Mouse (Mus musculus) midbrain, embryonic 12.5 days (tissue): ENCODE measurements around the gene Slc17a1. TPM values are rescaled to one million over a fixed set of nuclear protein-coding genes. Genes with fewer than 3 reads are reported as not detected.

Source experiments
- ATAC-seq: fragments of 200-750 bp; cut with Nextera tagmentation; 2 replicates; pipeline ENCODE4 v1.8.0; 2017; ENCODE audit warnings: low read depth, moderate TSS enrichment, moderate library complexity; ENCODE audit not compliant: low FRiP score
- H3K27ac ChIP-seq: fragments of 300-500 bp; sonication (generic); replicated peaks from 2 replicates; pipeline ENCODE4 v1.5.1; 2016; ENCODE audit warnings: mild to moderate bottlenecking
- H3K27me3 ChIP-seq: fragments of 300-500 bp; sonication (generic); 2 replicates; pipeline ENCODE4 v1.6.1; 2016; ENCODE audit warnings: mild to moderate bottlenecking
- H3K36me3 ChIP-seq: fragments of 300-500 bp; sonication (generic); 2 replicates; pipeline ENCODE4 v1.6.1; 2016
- H3K4me1 ChIP-seq: fragments of 300-500 bp; sonication (generic); 2 replicates; pipeline ENCODE4 v1.6.1; 2016
- H3K4me2 ChIP-seq: fragments of 300-500 bp; sonication (generic); replicated peaks from 2 replicates; pipeline ENCODE4 v1.6.1; 2016; ENCODE audit warnings: mild to moderate bottlenecking, moderate library complexity
- H3K4me3 ChIP-seq: fragments of 300-500 bp; sonication (generic); 2 replicates; pipeline ENCODE4 v1.5.1; 2016; ENCODE audit warnings: mild to moderate bottlenecking
- H3K9ac ChIP-seq: fragments of 300-500 bp; sonication (generic); replicated peaks from 2 replicates; pipeline ENCODE4 v1.6.1; 2016; ENCODE audit warnings: mild to moderate bottlenecking, moderate library complexity
- H3K9me3 ChIP-seq: fragments of 300-500 bp; sonication (generic); 2 replicates; pipeline ENCODE4 v1.6.1; 2016; ENCODE audit warnings: mild to moderate bottlenecking
- WGBS: fragments of 180-500 bp; shearing (Covaris S2); methylation state at CpG from one replicate; pipeline ENCODE4 v1.1.7; 2016; 5-methylcytosine and 5-hydroxymethylcytosine counted together
- microRNA-seq: library from miRNA; unstranded; fragments of <30 nt; microRNA quantifications from one replicate; pipeline ENCODE4, GENCODE M21; 2017
- polyA plus RNA-seq: library from polyadenylated mRNA; unstranded; fragments of >200 nt; fragmentation: Nextera tagmentation; extraction: Ambion mirVana; gene quantifications from 2 replicates; pipeline ENCODE4 v1.2.1, GENCODE M21; 2016

Slc17a1 gene
- polyA plus RNA-seq, 1 experiment from 2014 or later, result not detected

DNA sequence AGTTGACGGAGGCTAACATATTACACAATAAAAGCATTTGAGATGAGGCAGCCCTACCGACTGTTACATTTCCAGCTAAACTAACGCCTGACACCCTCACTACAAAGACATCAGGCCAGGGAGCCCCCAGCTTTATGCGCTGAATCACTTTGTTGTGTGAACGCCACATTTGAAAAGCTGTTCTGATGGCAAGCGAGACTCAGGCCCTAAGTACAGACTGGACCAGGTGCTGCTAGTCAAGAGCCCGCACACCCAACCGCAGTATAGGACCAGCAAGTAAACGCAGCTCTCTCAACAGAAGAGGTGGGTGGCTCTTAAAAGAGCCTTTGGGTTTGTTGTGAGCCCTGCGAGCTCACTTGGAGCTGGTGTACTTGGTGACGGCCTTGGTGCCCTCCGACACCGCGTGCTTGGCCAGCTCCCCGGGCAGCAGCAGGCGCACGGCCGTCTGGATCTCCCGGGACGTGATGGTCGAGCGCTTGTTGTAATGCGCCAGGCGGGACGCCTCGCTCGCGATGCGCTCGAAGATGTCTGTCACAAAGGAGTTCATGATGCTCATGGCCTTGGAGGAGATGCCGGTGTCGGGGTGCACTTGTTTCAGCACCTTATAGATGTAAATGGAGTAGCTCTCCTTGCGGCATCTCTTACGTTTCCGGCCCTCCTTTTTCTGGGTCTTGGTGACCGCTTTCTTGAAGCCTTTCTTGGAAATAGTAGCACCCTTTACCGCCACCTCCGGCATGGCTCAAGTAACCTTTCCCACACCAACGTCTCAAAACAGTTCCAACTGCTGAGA is 66.1 kb downstream of the Slc17a1 start, which contains the start of gene Hist1h2ba:
Gene Hist1h2ba (minus strand): TSS at position 736 of the 790 bp plus-strand sequence.
- Histone ChIP-seq H3K9ac (no peak within 1 kb of the TSS), H3K4me3 (no peak within 1 kb of the TSS), H3K4me1 (no peaks in the 10 kb centered on the region), H3K4me2 (no peak within 1 kb of the TSS), H3K36me3 (no peaks in the 10 kb centered on the region), H3K9me3 (0 out of 2 replicates have a peak, but pooled peaks cover 3% of the 10 kb centered on the region), H3K27me3 (no peaks in the 10 kb centered on the region), H3K27ac (no peak within 1 kb of the TSS)
- 91% methylated on average over 39 of the region's 39 CpGs for WGBS
- ATAC-seq, result no peak

DNA sequence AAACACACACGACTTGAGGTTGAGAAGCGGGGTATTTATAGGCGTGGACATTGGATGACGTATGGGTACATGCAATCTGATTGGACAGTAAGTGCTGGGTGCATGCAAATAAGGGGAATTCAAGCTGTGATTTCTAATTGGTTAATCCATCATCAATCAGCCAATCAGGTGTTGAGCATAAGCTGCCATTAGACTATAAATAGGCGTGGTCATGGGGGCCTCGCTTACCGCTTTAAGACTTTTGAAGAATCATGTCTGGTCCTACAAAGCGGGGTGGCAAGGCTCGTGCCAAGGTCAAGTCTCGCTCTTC is 66.6 kb downstream of the Slc17a1 start, which contains the start of gene Hist1h2aa:
Gene Hist1h2aa (plus strand): TSS at position 252 of the 310 bp plus-strand sequence.
- Histone ChIP-seq H3K36me3 (no peaks in the 10 kb centered on the region), H3K9ac (no peak within 1 kb of the TSS), H3K27me3 (no peaks in the 10 kb centered on the region), H3K4me2 (no peak within 1 kb of the TSS), H3K27ac (no peak within 1 kb of the TSS), H3K9me3 (0 out of 2 replicates have a peak, but pooled peaks cover 3% of the 10 kb centered on the region), H3K4me1 (no peaks in the 10 kb centered on the region), H3K4me3 (no peak within 1 kb of the TSS)
- 90% methylated on average over 10 of the region's 10 CpGs for WGBS
- ATAC-seq, result no peak

DNA sequence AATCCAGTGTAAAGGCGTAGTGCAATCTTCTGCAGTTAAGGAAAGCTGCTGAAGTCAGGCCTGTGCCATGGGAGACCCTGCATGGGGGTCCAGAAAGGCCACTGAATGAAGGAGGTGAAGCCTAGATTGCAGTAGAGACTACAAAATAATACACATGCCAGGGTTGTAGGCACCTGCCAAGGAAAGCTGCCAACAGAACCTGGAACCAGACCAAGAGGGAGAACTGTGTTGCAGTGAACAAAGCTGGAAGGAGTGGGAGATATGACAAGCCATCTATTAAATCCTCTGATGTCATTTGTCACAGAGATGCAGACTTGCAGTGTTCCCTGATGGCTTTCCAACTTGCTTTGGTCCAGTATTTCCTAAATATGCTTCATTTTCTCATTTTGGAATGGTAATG is 71.1 kb downstream of the Slc17a1 start:
- WGBS, result 74% methylated on average over 1 of the region's 1 CpGs

DNA sequence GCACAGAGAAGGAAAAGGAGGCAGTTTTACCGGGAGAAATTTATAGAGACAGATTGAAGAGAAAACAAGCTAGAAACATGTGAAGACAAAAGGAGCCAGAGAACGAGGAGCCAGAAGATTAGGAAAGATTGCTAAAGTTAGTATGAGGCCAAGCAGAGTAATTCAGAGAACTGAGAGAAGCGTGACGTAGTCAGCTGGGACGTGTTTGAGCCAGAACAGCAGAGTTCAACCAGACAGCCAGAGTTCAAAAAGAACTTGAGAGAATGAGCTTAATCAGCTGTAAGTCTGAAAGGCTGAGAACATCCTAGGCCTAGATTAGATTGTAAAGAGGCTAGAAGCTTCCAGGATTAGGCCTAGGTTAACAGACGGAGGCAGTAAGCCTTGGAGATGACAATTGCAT is 72.7 kb downstream of the Slc17a1 start:
- Histone ChIP-seq H3K9me3 (no peaks in the 10 kb centered on the region), H3K27me3 (peaks cover 4% of the 10 kb centered on the region), H3K4me1 (no peaks in the 10 kb centered on the region), H3K9ac (no peak overlapping the region), H3K36me3 (no peaks in the 10 kb centered on the region), H3K27ac (no peak overlapping the region), H3K4me3 (no peak overlapping the region), H3K4me2 (no peak overlapping the region)
- no peak for ATAC-seq
- WGBS, result 43% methylated on average over 6 of the region's 6 CpGs

More for the DNA sequence above, 71.1 kb downstream of the Slc17a1 start:
- no peak for ATAC-seq
- Histone ChIP-seq H3K27me3 (peaks cover 1% of the 10 kb centered on the region), H3K4me1 (no peaks in the 10 kb centered on the region), H3K9me3 (0 out of 2 replicates have a peak, but pooled peaks cover 3% of the 10 kb centered on the region), H3K4me2 (no peak overlapping the region), H3K36me3 (no peaks in the 10 kb centered on the region), H3K4me3 (no peak overlapping the region), H3K27ac (no peak overlapping the region), H3K9ac (no peak overlapping the region)

DNA sequence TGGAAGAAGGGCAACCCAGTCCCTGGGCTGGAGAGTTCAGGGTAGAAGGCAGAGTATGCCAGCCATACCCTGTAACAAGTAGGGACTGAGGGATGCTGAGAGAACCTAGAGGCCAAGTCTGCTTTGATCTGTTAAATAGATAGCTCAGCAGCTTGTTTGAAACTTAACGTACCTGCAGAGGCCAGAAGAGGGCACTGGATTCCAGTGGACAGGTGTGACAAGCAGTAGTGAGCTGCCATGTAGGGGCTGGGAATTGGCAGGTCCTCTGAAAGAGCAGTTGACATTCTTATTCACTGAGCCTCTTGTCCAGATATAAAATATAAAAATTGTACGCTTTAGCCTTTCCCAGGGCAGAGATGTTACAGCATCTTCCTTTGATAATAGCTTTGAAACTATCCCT is 75.3 kb downstream of the Slc17a1 start:
- H3K4me2 ChIP-seq, result no peak overlapping the region
- ATAC-seq, result no peak
- 51% methylated on average over 2 of the region's 2 CpGs for WGBS
- H3K36me3 ChIP-seq, result no peaks in the 10 kb centered on the region
- no peak overlapping the region for H3K4me3 ChIP-seq
- no peaks in the 10 kb centered on the region for H3K9me3 ChIP-seq
- peaks cover 15% of the 10 kb centered on the region for H3K27me3 ChIP-seq
- H3K9ac ChIP-seq, result no peak overlapping the region
- H3K4me1 ChIP-seq, result 0 out of 2 replicates have a peak, but pooled peaks cover 3% of the 10 kb centered on the region
- H3K27ac ChIP-seq, result no peak overlapping the region

Small RNAs within 50 kb of the gene (microRNA-seq; reads per million reads assigned to microRNA genes)
- not detected for gene Gm44344

Other genes with a start within 250 kb of the Slc17a1 start
- gene Hist1h2be, start 246.6 kb upstream of the Slc17a1 start, polyA plus RNA-seq, result 2.5 and 2.9 TPM in 2 replicates
- gene Hist1h1e, start 245.2 kb upstream of the Slc17a1 start, polyA plus RNA-seq, result 24.2 and 27.0 TPM in 2 replicates
- gene Hist1h2ac, start 183.8 kb upstream of the Slc17a1 start, polyA plus RNA-seq, result 1.1 TPM in 2 replicates
- gene Hist1h2bc, start 183.6 kb upstream of the Slc17a1 start, polyA plus RNA-seq, result 28.7 and 29.9 TPM in 2 replicates
- not detected in 2 replicates for gene Hist1h1t, start 171.9 kb upstream of the Slc17a1 start, polyA plus RNA-seq
- gene Hist1h4c, start 169.3 kb upstream of the Slc17a1 start, polyA plus RNA-seq, result 5.8 and 6.8 TPM in 2 replicates
- gene Hfe, start 156.9 kb upstream of the Slc17a1 start, polyA plus RNA-seq, result 3.1 and 3.3 TPM in 2 replicates
- 13.6 and 14.0 TPM in 2 replicates for gene Hist1h1c, start 128.9 kb upstream of the Slc17a1 start, polyA plus RNA-seq
- gene Hist1h3c, start 122.1 kb upstream of the Slc17a1 start, polyA plus RNA-seq, result 7.9 and 9.3 TPM in 2 replicates
- 2.5 and 4.5 TPM in 2 replicates for gene Hist1h2bb, start 121.0 kb upstream of the Slc17a1 start, polyA plus RNA-seq
- gene Hist1h2ab, start 116.6 kb upstream of the Slc17a1 start, polyA plus RNA-seq, result 53.0 and 53.2 TPM in 2 replicates
- gene Hist1h3b, start 115.5 kb upstream of the Slc17a1 start, polyA plus RNA-seq, result 14.7 and 16.1 TPM in 2 replicates
- gene Hist1h4b, start 110.7 kb upstream of the Slc17a1 start, polyA plus RNA-seq, result 5.0 and 8.0 TPM in 2 replicates
- 0.41 and 1.3 TPM in 2 replicates for gene Hist1h4a, start 106.5 kb upstream of the Slc17a1 start, polyA plus RNA-seq
- gene Hist1h3a, start 105.4 kb upstream of the Slc17a1 start, polyA plus RNA-seq, result 4.6 and 5.1 TPM in 2 replicates
- 2.3 and 3.6 TPM in 2 replicates for gene Hist1h1a, start 104.1 kb upstream of the Slc17a1 start, polyA plus RNA-seq
- gene Trim38, start 97.8 kb upstream of the Slc17a1 start, polyA plus RNA-seq, result not detected in 2 replicates
- not detected in 2 replicates for gene Slc17a2, start 60.8 kb upstream of the Slc17a1 start, polyA plus RNA-seq
- not detected in 2 replicates for gene Slc17a3, start 28.3 kb upstream of the Slc17a1 start, polyA plus RNA-seq
- gene Slc17a4, start 47.3 kb downstream of the Slc17a1 start, polyA plus RNA-seq, result not detected in 2 replicates
- not detected in 2 replicates for gene Hist1h2ba, start 66.4 kb downstream of the Slc17a1 start, polyA plus RNA-seq
- gene Hist1h2aa, start 66.7 kb downstream of the Slc17a1 start, polyA plus RNA-seq, result not detected in 2 replicates
- 0.37 and 0.38 TPM in 2 replicates for gene Scgn, start 123.5 kb downstream of the Slc17a1 start, polyA plus RNA-seq